Mouse (Mus musculus): ENCODE measurements around the gene Cd300lb.

GRCm38 (mm10) chr11:114917120-114917519, 17.1 kb downstream of the Cd300lb start:
- TF ChIP-seq RAD21 (IDR thresholded peaks at IDR 0.05; ENCODE audit: low read depth, low read length) (no peak), BHLHE40 (IDR thresholded peaks at IDR 0.05; ENCODE audit: low read depth, low read length) (no peak), RCOR1 (conservative IDR thresholded peaks at IDR 0.05; ENCODE audit: low read depth, low read length) (no peak), MEF2A (IDR thresholded peaks at IDR 0.05; ENCODE audit: borderline replicate concordance, low read depth, low read length) (no peak), ZMIZ1 (IDR thresholded peaks at IDR 0.05; ENCODE audit: low read depth, low read length) (no peak), POLR2A (IDR thresholded peaks at IDR 0.05; ENCODE audit: low read depth, low read length) (no peak), SMC3 (IDR thresholded peaks at IDR 0.05; ENCODE audit: low read depth, low read length) (no peak), CTCF (conservative IDR thresholded peaks at IDR 0.05 in 1 of 2, IDR thresholded peaks at IDR 0.05 in 1 of 2; ENCODE audit: low read depth in 2 of 2, low read length in 2 of 2) (no peak), JUND (conservative IDR thresholded peaks at IDR 0.05; ENCODE audit: low read depth, low read length) (no peak), UBTF (IDR thresholded peaks at IDR 0.05; ENCODE audit: low read depth, low read length) (no peak), ZKSCAN1 (IDR thresholded peaks at IDR 0.05; ENCODE audit: borderline replicate concordance, low read depth, low read length) (no peak), TCF12 (IDR thresholded peaks at IDR 0.05; ENCODE audit: low read depth, low read length) (no peak), USF1 (IDR thresholded peaks at IDR 0.05; ENCODE audit: low read depth, low read length) (no peak), SIN3A (IDR thresholded peaks at IDR 0.05; ENCODE audit: low read length) (no peak)

Data from CH12.LX (cell line).